8 mouse cellular contexts compared by ENCODE assay signal in genomic region chr12:31635240-31635607, GRCm38 (mm10). TPM values are rescaled to one million over a fixed set of nuclear protein-coding genes. Genes with fewer than 3 reads are reported as not detected.
A peak's percentile ranks its signal among the peaks of the same experiment; 100 is the strongest.
DNase-seq lines count a peak whose midpoint lies in the region; ATAC-seq and TF ChIP-seq lines count a peak whose summit lies in the region.

No protein-coding gene starts in this region.

- peaks cover 5% of the 10 kb centered on the region for H3K4me1 ChIP-seq in testis, adult 2 months (ENCODE audit: control insufficient read depth, insufficient read depth, low read length)
- peaks cover 5% of the 10 kb centered on the region; the same call in 1 of the 2 replicates for H3K4me1 ChIP-seq in limb, embryonic 15.5 days
- H3K4me1 ChIP-seq in stomach, postnatal 0 days (replicated peaks; ENCODE audit: control insufficient read depth, insufficient read depth) = no peaks in the 10 kb centered on the region

- TF ChIP-seq CTCF in testis, adult 2 months (IDR thresholded peaks at IDR 0.05; ENCODE audit: control insufficient read depth, insufficient read depth, insufficient replicate concordance, low read depth, low read length) = no peak
- no peak for TF ChIP-seq CTCF in stomach, postnatal 0 days (IDR thresholded peaks at IDR 0.05; ENCODE audit: low read depth)

- no peak for TF ChIP-seq EP300 in stomach, postnatal 0 days (optimal IDR thresholded peaks at IDR 0.05)

- H3K27me3 ChIP-seq in testis, adult 2 months (ENCODE audit: control insufficient read depth, insufficient read depth, low read length) = no peaks in the 10 kb centered on the region
- no peaks in the 10 kb centered on the region for H3K27me3 ChIP-seq in limb, embryonic 15.5 days
- no peaks in the 10 kb centered on the region for H3K27me3 ChIP-seq in stomach, postnatal 0 days (ENCODE audit: control insufficient read depth, insufficient read depth, low read length)

- H3K36me3 ChIP-seq in testis, adult 2 months (ENCODE audit: control insufficient read depth, insufficient read depth, low read length) = no peaks in the 10 kb centered on the region
- H3K36me3 ChIP-seq in limb, embryonic 15.5 days = 0 out of 2 replicates have a peak, but pooled peaks cover under 1% of the 10 kb centered on the region
- H3K36me3 ChIP-seq in stomach, postnatal 0 days (ENCODE audit: control insufficient read depth, insufficient read depth, low read length) = no peaks in the 10 kb centered on the region

- no peak overlapping the region for H3K4me2 ChIP-seq in limb, embryonic 15.5 days
- H3K4me2 ChIP-seq in stomach, postnatal 0 days (replicated peaks; ENCODE audit: low read depth) = peak overlapping the region; percentile 83; the same call in 1 of the 2 replicates

- DNase-seq in heart, adult 11 months = peak; percentile 51
- DNase-seq in heart, postnatal 14 days = no peak
- no peak for DNase-seq in testis, postnatal 10 days (ENCODE audit: low spot score)
- DNase-seq in stomach, postnatal 0 days (ENCODE audit: low spot score) = no peak
- no peak for DNase-seq in MN1 (ENCODE audit: low spot score)

- intact Hi-C loops in heart, postnatal 14 days (cut with DNase I) = loop anchor here (2.0 kb wide), 1 partner anchor 16 kb away; no protein-coding TSS in a partner anchor

- H3K27ac ChIP-seq in testis, adult 2 months (ENCODE audit: control insufficient read depth, insufficient read depth, low read depth, low read length) = no peak overlapping the region
- H3K27ac ChIP-seq in limb, embryonic 15.5 days = no peak overlapping the region; the same call in 1 of the 2 replicates
- H3K27ac ChIP-seq in stomach, postnatal 0 days (replicated peaks) = no peak overlapping the region

- 88% methylated on average over 3 of the region's 3 CpGs for WGBS in limb, embryonic 15.5 days
- WGBS in stomach, postnatal 0 days = 86% methylated on average over 3 of the region's 3 CpGs

- H3K9ac ChIP-seq in limb, embryonic 15.5 days = no peak overlapping the region
- no peak overlapping the region for H3K9ac ChIP-seq in stomach, postnatal 0 days (ENCODE audit: low read length)

- peak; percentile 28; the same call in 1 of the 2 replicates for ATAC-seq in limb, embryonic 15.5 days (ENCODE audit: insufficient number of reproducible peaks, low FRiP score, low TSS enrichment, low read depth)
- ATAC-seq in stomach, postnatal 0 days (ENCODE audit: low FRiP score, low TSS enrichment) = 0 out of 2 replicates have a peak, but pooled peaks have one; percentile 7
- no peak for ATAC-seq in CD4-positive, CD25-positive, alpha-beta regulatory T cell, adult 4 months

- no peak for TF ChIP-seq POLR2A in testis, adult 2 months (IDR thresholded peaks at IDR 0.05; ENCODE audit: control insufficient read depth, low read depth, low read length)

- no peaks in the 10 kb centered on the region for H3K9me3 ChIP-seq in limb, embryonic 15.5 days
- H3K9me3 ChIP-seq in stomach, postnatal 0 days (ENCODE audit: control insufficient read depth, low read length) = no peaks in the 10 kb centered on the region

- peak overlapping the region; percentile 100; the same call in 1 of the 2 replicates for H3K4me3 ChIP-seq in testis, adult 2 months (ENCODE audit: control insufficient read depth, low read depth, low read length)
- H3K4me3 ChIP-seq in limb, embryonic 15.5 days = peak overlapping the region; percentile 61
- H3K4me3 ChIP-seq in stomach, postnatal 0 days (ENCODE audit: low read depth, low read length) = no peak overlapping the region

RNA-seq across cellular contexts. Expression of gene Bcap29, which starts 0.8 kb away (rescaled TPM):
- 10 to 100 TPM; 23.2 to 25.2 TPM for total RNA-seq in heart, postnatal 14 days (2021)
- 42.8 and 62.0 TPM in 2 replicates for polyA plus RNA-seq in testis, adult 2 months (2012; rRNA removed)
- polyA plus RNA-seq in limb, embryonic 15.5 days (2015; fragmentation: Nextera tagmentation; extraction: Ambion mirVana) = 27.0 and 27.1 TPM in 2 replicates
- 40.1 and 40.4 TPM in 2 replicates for polyA plus RNA-seq in stomach, postnatal 0 days (2015; fragmentation: Nextera tagmentation; extraction: Ambion mirVana)
- 10 to 100 TPM; 69.3 to 80.9 TPM for polyA plus RNA-seq in CD4-positive, CD25-positive, alpha-beta regulatory T cell, adult 4 months (2017; shearing (Covaris generic))

RNA-seq across cellular contexts. Expression of gene Dus4l, which starts 19.4 kb away (rescaled TPM):
- total RNA-seq in heart, postnatal 14 days (2021) = 1 to 10 TPM; 7.0 TPM
- polyA plus RNA-seq in testis, adult 2 months (2012; rRNA removed) = 2.1 and 2.2 TPM in 2 replicates
- polyA plus RNA-seq in limb, embryonic 15.5 days (2015; fragmentation: Nextera tagmentation; extraction: Ambion mirVana) = 10.1 and 12.2 TPM in 2 replicates
- polyA plus RNA-seq in stomach, postnatal 0 days (2015; fragmentation: Nextera tagmentation; extraction: Ambion mirVana) = 4.9 and 7.3 TPM in 2 replicates
- 10 to 100 TPM; 12.0 to 14.8 TPM for polyA plus RNA-seq in CD4-positive, CD25-positive, alpha-beta regulatory T cell, adult 4 months (2017; shearing (Covaris generic))

RNA-seq across cellular contexts. Expression of gene Cog5, which starts 19.4 kb away (rescaled TPM):
- 10 to 100 TPM; 55.2 to 56.0 TPM for total RNA-seq in heart, postnatal 14 days (2021)
- 17.4 and 19.3 TPM in 2 replicates for polyA plus RNA-seq in testis, adult 2 months (2012; rRNA removed)
- 26.1 and 29.9 TPM in 2 replicates for polyA plus RNA-seq in limb, embryonic 15.5 days (2015; fragmentation: Nextera tagmentation; extraction: Ambion mirVana)
- polyA plus RNA-seq in stomach, postnatal 0 days (2015; fragmentation: Nextera tagmentation; extraction: Ambion mirVana) = 14.4 and 16.1 TPM in 2 replicates
- 10 to 100 TPM; 50.7 to 68.8 TPM for polyA plus RNA-seq in CD4-positive, CD25-positive, alpha-beta regulatory T cell, adult 4 months (2017; shearing (Covaris generic))
